Mouse (Mus musculus) CH12.LX (cell line): ENCODE measurements around the gene Gm37596. TPM values are rescaled to one million over a fixed set of nuclear protein-coding genes. Genes with fewer than 3 reads are reported as not detected.
"Not testable (repeated sequence)": the region's sequence is repeated elsewhere in the genome, so short reads cannot be mapped to it uniquely, and the experiment has no call there.

Experiments
- DNase-seq: peaks from one replicate; pipeline ENCODE4 v3.0.0-alpha.2; 2013; ENCODE audit errors: extremely low read depth
- H3K27ac ChIP-seq: 2 replicates; pipeline ENCODE4 v1.5.1; 2012; ENCODE audit warnings: low read depth, mild to moderate bottlenecking, control low read depth, moderate library complexity; ENCODE audit not compliant: insufficient read depth
- H3K27me3 ChIP-seq: replicated peaks from 2 replicates; pipeline ENCODE3; 2012; ENCODE audit warnings: inconsistent platforms
- H3K36me3 ChIP-seq, 2 experiments: replicated peaks in 1 of 2; 2 replicates each; pipeline versions ENCODE3 to v1.6.1; 2012; ENCODE audit warnings: inconsistent platforms in 1 of 2, low read length in 1 of 2, mild to moderate bottlenecking in 1 of 2, mixed read lengths in 1 of 2, moderate library complexity in 1 of 2; ENCODE audit not compliant: control insufficient read depth in 1 of 2, insufficient read depth in 1 of 2
- H3K4me1 ChIP-seq, 2 experiments: 2 replicates each; pipeline ENCODE4 v1.6.1; 2012; ENCODE audit warnings: inconsistent platforms in 1 of 2, moderate library complexity in 1 of 2; ENCODE audit not compliant: insufficient read depth in 2 of 2, control insufficient read depth in 1 of 2
- H3K4me2 ChIP-seq: 2 replicates; pipeline ENCODE4 v1.6.1; 2012; ENCODE audit warnings: low read depth, mild to moderate bottlenecking, control low read depth; ENCODE audit not compliant: poor library complexity, insufficient read depth, severe bottlenecking
- H3K4me3 ChIP-seq, 3 experiments: fragments of 150-350 bp in 1 of 3; sonication (generic) in 1 of 3; replicated peaks in 1 of 3; 2 replicates each; pipeline versions ENCODE3 to v1.5.1; 2011 to 2012; ENCODE audit warnings: low read depth in 2 of 3, low read length in 2 of 3, mild to moderate bottlenecking in 2 of 3, moderate library complexity in 2 of 3, control low read depth in 1 of 3, improper control_type of control experiment in 1 of 3, inconsistent platforms in 1 of 3, mixed read lengths in 1 of 3; ENCODE audit not compliant: poor library complexity in 1 of 3
- H3K79me2 ChIP-seq: replicated peaks from 2 replicates; pipeline ENCODE4 v1.6.1; 2012; ENCODE audit warnings: mild to moderate bottlenecking, moderate library complexity; ENCODE audit not compliant: control insufficient read depth, poor library complexity, insufficient read depth, severe bottlenecking; ENCODE audit errors: extremely low read depth
- H3K9ac ChIP-seq: 2 replicates; pipeline ENCODE4 v1.6.1; 2012; ENCODE audit warnings: low read depth, mild to moderate bottlenecking, control low read depth, moderate library complexity; ENCODE audit not compliant: insufficient read depth
- H3K9me3 ChIP-seq: replicated peaks from 2 replicates; pipeline ENCODE3; 2012; ENCODE audit warnings: low read length, inconsistent platforms, mixed read lengths
- dilution Hi-C: fragments of 300-500 bp; cut with MboI; formaldehyde crosslinking; loops from 2 replicates; pipeline ENCODE4 v1.14.3; 2020; ENCODE audit warnings: low sequenced_read_pairs; ENCODE audit not compliant: extremely low pct_unique_long_range_greater_than_20kb, extremely low pct_ligation_motif_present
- in situ Hi-C: fragments of 300-500 bp; cut with MboI; formaldehyde crosslinking; loops from 3 replicates; pipeline ENCODE4 v1.14.3; 2019; ENCODE audit warnings: low sequenced_read_pairs, low pct_ligation_motif_present, low pct_unique_long_range_greater_than_20kb, mixed read lengths
- polyA plus RNA-seq: library from polyadenylated mRNA; unstranded; fragments of >175 nt; gene quantifications from 2 replicates; pipeline ENCODE4 v1.2.1, GENCODE M21; 2012; ENCODE audit warnings: low read depth; ENCODE audit not compliant: insufficient read length
- total RNA-seq, 2 experiments: library from RNA; depleted of rRNA; stranded (reverse); fragments of 300-350 nt in 1 of 2; fragments of >200 nt in 1 of 2; gene quantifications; 2 replicates each; pipeline ENCODE4 v1.2.3; 2012 to 2014

Gene Gm37596
- not detected in 2 replicates for total RNA-seq (2012; rRNA removed)
- total RNA-seq (2014; rRNA removed) = not detected in 2 replicates
- polyA plus RNA-seq = not detected in 2 replicates

GRCm38 (mm10) chr3:93692970-93693369, at the start of gene Gm37596:
TSS of gene Gm37596 (minus strand) at chr3:93693070.
- H3K9me3 ChIP-seq, DNase-seq, H3K79me2 ChIP-seq, H3K4me2 ChIP-seq, H3K9ac ChIP-seq, H3K4me1 ChIP-seq, H3K27ac ChIP-seq, H3K27me3 ChIP-seq, dilution Hi-C loops, H3K36me3 ChIP-seq, in situ Hi-C loops, H3K4me3 ChIP-seq: not testable (repeated sequence)

- H3K36me3 ChIP-seq, in situ Hi-C loops, H3K9ac ChIP-seq, H3K4me2 ChIP-seq, DNase-seq, H3K9me3 ChIP-seq, H3K27ac ChIP-seq, H3K4me3 ChIP-seq, H3K79me2 ChIP-seq, H3K4me1 ChIP-seq, H3K27me3 ChIP-seq, dilution Hi-C loops: not testable (repeated sequence)
Observed at GRCm38 (mm10) chr3:93708969-93709637, 16.2 kb upstream of the Gm37596 start.

DNA sequence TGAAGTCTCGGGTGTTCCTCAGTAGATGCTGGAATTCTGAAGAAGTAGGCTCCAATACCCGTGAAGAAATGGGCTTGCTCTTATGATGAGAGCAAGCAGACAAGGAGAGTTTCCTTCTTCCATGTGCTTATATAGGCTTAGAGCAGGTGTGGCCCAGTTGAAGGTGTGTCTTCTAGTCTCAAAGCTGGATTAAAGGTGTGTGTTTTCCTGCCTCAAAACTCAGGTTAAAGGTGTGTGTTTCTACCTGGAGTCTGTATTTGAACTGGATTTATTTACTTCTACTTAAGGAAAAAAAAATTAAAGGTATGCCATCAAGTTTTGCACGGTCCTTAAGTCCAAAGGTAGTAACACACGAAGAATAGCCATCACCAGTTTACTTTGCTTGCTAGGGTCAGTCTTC, 16.7 kb downstream of the Gm37596 start, which contains the start of gene Tdpoz1:
TSS of gene Tdpoz1 (minus strand) at position 101 of the 400 bp plus-strand sequence.
- H3K79me2 ChIP-seq, in situ Hi-C loops, dilution Hi-C loops: not testable (repeated sequence)

DNA sequence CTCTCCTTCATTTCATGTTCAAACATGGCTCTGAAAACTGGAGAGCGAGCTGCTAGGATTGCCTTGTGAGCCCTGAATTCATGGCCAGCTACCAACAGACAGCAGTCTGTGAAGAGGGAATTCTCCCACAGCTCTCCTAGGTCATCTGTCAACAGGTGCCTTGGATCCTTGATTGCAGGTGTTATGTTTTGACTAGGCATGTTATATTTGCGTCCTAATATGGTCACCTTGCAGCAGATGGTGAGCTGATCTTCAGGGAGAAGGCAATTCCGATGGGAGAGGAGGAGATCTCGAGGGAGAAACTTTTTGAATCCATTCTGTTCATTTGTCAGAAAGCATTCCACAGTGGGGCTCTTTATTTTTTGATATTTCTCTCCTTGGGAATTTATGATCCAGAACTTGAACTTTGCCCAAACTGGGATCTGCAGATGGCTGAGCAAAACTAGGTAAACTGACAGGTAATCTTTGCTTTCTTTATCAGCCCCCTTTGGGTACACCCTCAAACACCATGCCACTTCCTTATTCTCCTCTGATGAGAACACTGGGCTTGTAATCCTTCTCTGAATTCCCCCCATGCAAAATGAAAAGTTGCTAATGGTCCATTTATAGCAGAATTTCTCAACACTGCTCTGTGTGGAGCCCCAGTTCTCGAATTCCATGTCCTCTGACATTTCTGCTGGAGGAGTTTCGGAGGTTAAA, 21.9 kb downstream of the Gm37596 start:
- DNase-seq, H3K4me2 ChIP-seq, H3K9me3 ChIP-seq, H3K4me1 ChIP-seq, in situ Hi-C loops, H3K36me3 ChIP-seq, dilution Hi-C loops, H3K27ac ChIP-seq, H3K4me3 ChIP-seq, H3K27me3 ChIP-seq, H3K79me2 ChIP-seq, H3K9ac ChIP-seq: not testable (repeated sequence)

More for the DNA sequence above, 16.7 kb downstream of the Gm37596 start, which contains the start of gene Tdpoz1:
- H3K9ac ChIP-seq, H3K4me1 ChIP-seq, H3K9me3 ChIP-seq, H3K4me2 ChIP-seq, H3K27ac ChIP-seq, H3K4me3 ChIP-seq, H3K27me3 ChIP-seq, DNase-seq, H3K36me3 ChIP-seq: not testable (repeated sequence)
